ENCODE assay signal across 9 mouse cellular contexts in the genomic region with DNA sequence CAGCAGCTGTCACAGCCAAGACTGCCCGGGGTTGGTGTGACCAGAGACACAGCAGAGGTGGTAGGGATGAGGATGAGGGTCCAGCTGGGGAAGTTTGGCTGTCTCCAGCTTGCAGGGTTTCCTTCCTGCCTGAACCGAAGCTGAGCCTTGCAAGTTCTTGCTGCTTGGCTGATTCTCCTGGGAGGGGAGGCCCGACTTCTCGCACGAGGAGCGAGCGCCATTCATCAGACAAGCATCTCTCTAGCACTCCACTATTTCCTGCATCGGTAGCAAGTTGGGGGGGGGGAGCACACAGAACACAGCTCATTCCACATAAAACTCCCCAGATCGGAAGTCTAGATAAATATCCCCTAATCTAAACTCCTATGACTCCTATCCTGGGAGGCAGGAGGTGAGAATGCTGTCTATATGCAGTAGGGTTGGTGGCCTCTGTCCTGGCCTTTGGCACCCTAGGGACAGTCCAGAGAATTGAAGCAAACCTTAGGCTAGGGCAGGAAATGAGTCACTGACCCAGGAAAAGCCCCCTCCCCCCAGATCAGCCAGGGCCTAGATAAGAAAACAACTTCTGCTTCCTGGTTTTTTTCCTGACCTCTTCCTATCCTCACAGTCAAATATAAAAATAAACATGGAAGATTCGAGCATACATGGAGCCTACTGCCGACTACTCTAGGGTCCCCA. TPM values are rescaled to one million over a fixed set of nuclear protein-coding genes. Genes with fewer than 3 reads are reported as not detected.
DNase-seq lines count a peak whose midpoint lies in the region; ATAC-seq and TF ChIP-seq lines count a peak whose summit lies in the region.
"Had no signal": no experiment of that assay in that cellular context is flagged by ENCODE, and none has a peak within 500 bp of the region (broad histone marks: within the 10 kb centered on the region; RNA-seq: fewer than 3 reads in every experiment).

No protein-coding gene starts in this region.

- peak overlapping the region; percentile 94 for H3K4me2 ChIP-seq in heart, embryonic 13.5 days
- H3K4me2 ChIP-seq in kidney, embryonic 16.5 days (replicated peaks; ENCODE audit: low read depth, low read length): peak overlapping the region; percentile 37

- peak; percentile 25 for DNase-seq in CD4-positive helper T cell, adult 2 months (ENCODE audit: low read depth, low spot score)
- peak; percentile 45 for DNase-seq in lung, postnatal 25 days (ENCODE audit: low spot score)
- DNase-seq in thymus, postnatal 25 days: peak; percentile 46
- DNase-seq in left cerebral cortex, adult 2 months (ENCODE audit: extremely low spot score in 1 of 2, low spot score in 2 of 2): no peak
- DNase-seq in frontal cortex, postnatal 36 days (ENCODE audit: low spot score in 2 of 2): no peak

- H3K9ac ChIP-seq in heart, embryonic 13.5 days: peak overlapping the region; percentile 76
- H3K9ac ChIP-seq in kidney, embryonic 16.5 days (replicated peaks; ENCODE audit: low read length): peak overlapping the region; percentile 58

- 24% methylated on average over 11 of the region's 11 CpGs for WGBS in heart, embryonic 13.5 days
- WGBS in kidney, embryonic 16.5 days: 6% methylated on average over 11 of the region's 11 CpGs

- TF ChIP-seq CTCF in left cerebral cortex, adult 2 months (IDR thresholded peaks at IDR 0.05): no peak

- H3K27ac ChIP-seq in heart, embryonic 13.5 days (replicated peaks): peak overlapping the region; percentile 95
- peak overlapping the region; percentile 93 for H3K27ac ChIP-seq in kidney, embryonic 16.5 days (ENCODE audit: low read length)
- no peak overlapping the region; the same call in 1 of the 2 replicates for H3K27ac ChIP-seq in left cerebral cortex, adult 2 months

- H3K4me3 ChIP-seq in heart, embryonic 13.5 days: peak overlapping the region; percentile 29
- H3K4me3 ChIP-seq in kidney, embryonic 16.5 days (ENCODE audit: low read length): peak overlapping the region; percentile 19
- H3K4me3 ChIP-seq in left cerebral cortex, adult 2 months: no peak overlapping the region
- H3K4me3 ChIP-seq: erythroblast, embryonic 14.5 days had no signal

- peak; percentile 17 for ATAC-seq in common myeloid progenitor, adult 5-6 weeks (replicated peaks; ENCODE audit: low read depth, poor library complexity, severe bottlenecking)
- no peak for ATAC-seq in heart, embryonic 13.5 days (ENCODE audit: extremely low read depth, insufficient number of reproducible peaks, low FRiP score, low TSS enrichment)
- peak; percentile 14; the same call in 1 of the 2 replicates for ATAC-seq in kidney, embryonic 16.5 days (ENCODE audit: low FRiP score, low TSS enrichment)

- no peaks in the 10 kb centered on the region for H3K27me3 ChIP-seq in heart, embryonic 13.5 days (replicated peaks)
- no peaks in the 10 kb centered on the region for H3K27me3 ChIP-seq in kidney, embryonic 16.5 days (ENCODE audit: insufficient read depth, low read length)

- H3K4me1 ChIP-seq in heart, embryonic 13.5 days: peaks cover 79% of the 10 kb centered on the region
- H3K4me1 ChIP-seq in kidney, embryonic 16.5 days (ENCODE audit: insufficient read depth, low read length): peaks cover 65% of the 10 kb centered on the region

- H3K36me3 ChIP-seq in heart, embryonic 13.5 days: peaks cover 25% of the 10 kb centered on the region
- no peaks in the 10 kb centered on the region for H3K36me3 ChIP-seq in kidney, embryonic 16.5 days (ENCODE audit: insufficient read depth, low read length)

- H3K9me3 ChIP-seq in heart, embryonic 13.5 days: no peaks in the 10 kb centered on the region
- no peaks in the 10 kb centered on the region for H3K9me3 ChIP-seq in kidney, embryonic 16.5 days (ENCODE audit: low read length)

- intact Hi-C loops in left cerebral cortex, adult 2 months (cut with DNase I): no loop called here

RNA-seq across cellular contexts. Expression of a gene that starts 4.4 kb away (rescaled TPM):
- 4.1 and 5.3 TPM in 2 replicates for total RNA-seq in common myeloid progenitor, adult 5-6 weeks (2017)
- polyA plus RNA-seq in heart, embryonic 13.5 days (2015; fragmentation: Nextera tagmentation; extraction: Ambion mirVana): 6.7 and 7.4 TPM in 2 replicates
- polyA plus RNA-seq in kidney, embryonic 16.5 days (2015; fragmentation: Nextera tagmentation; extraction: Ambion mirVana): 6.6 and 8.1 TPM in 2 replicates
- 1 to 10 TPM; 1.4 to 2.2 TPM for total RNA-seq in left cerebral cortex, adult 2 months (2021)

RNA-seq across cellular contexts. Expression of a gene that starts 9.6 kb away (rescaled TPM):
- 162 and 189 TPM in 2 replicates for total RNA-seq in common myeloid progenitor, adult 5-6 weeks (2017)
- polyA plus RNA-seq in heart, embryonic 13.5 days (2015; fragmentation: Nextera tagmentation; extraction: Ambion mirVana): 92.4 and 96.2 TPM in 2 replicates
- polyA plus RNA-seq in kidney, embryonic 16.5 days (2015; fragmentation: Nextera tagmentation; extraction: Ambion mirVana): 162 and 169 TPM in 2 replicates
- 10 to 100 TPM; 33.0 to 35.6 TPM for total RNA-seq in left cerebral cortex, adult 2 months (2021)

RNA-seq across cellular contexts. Expression of a gene that starts 11.5 kb away (rescaled TPM):
- total RNA-seq in common myeloid progenitor, adult 5-6 weeks (2017): 86.8 and 98.8 TPM in 2 replicates
- 48.9 and 50.6 TPM in 2 replicates for polyA plus RNA-seq in heart, embryonic 13.5 days (2015; fragmentation: Nextera tagmentation; extraction: Ambion mirVana)
- 65.4 and 72.5 TPM in 2 replicates for polyA plus RNA-seq in kidney, embryonic 16.5 days (2015; fragmentation: Nextera tagmentation; extraction: Ambion mirVana)
- total RNA-seq in left cerebral cortex, adult 2 months (2021): 10 to 100 TPM; 13.3 to 15.7 TPM

RNA-seq across cellular contexts. Expression of a gene that starts 36.7 kb away (rescaled TPM):
- 32.2 and 50.2 TPM in 2 replicates for total RNA-seq in common myeloid progenitor, adult 5-6 weeks (2017)
- 14.1 and 17.6 TPM in 2 replicates for polyA plus RNA-seq in heart, embryonic 13.5 days (2015; fragmentation: Nextera tagmentation; extraction: Ambion mirVana)
- polyA plus RNA-seq in kidney, embryonic 16.5 days (2015; fragmentation: Nextera tagmentation; extraction: Ambion mirVana): 34.7 and 35.0 TPM in 2 replicates
- 10 to 100 TPM; 46.5 to 48.7 TPM for total RNA-seq in left cerebral cortex, adult 2 months (2021)

RNA-seq across cellular contexts. Expression of a gene that starts 48.3 kb away (rescaled TPM):
- total RNA-seq in common myeloid progenitor, adult 5-6 weeks (2017): not detected in 2 replicates
- polyA plus RNA-seq in heart, embryonic 13.5 days (2015; fragmentation: Nextera tagmentation; extraction: Ambion mirVana): 0.15 and 0.28 TPM in 2 replicates
- 0.37 and 0.40 TPM in 2 replicates for polyA plus RNA-seq in kidney, embryonic 16.5 days (2015; fragmentation: Nextera tagmentation; extraction: Ambion mirVana)
- total RNA-seq in left cerebral cortex, adult 2 months (2021): 10 to 100 TPM; 16.9 to 18.8 TPM

Comparison
In these comparisons a context has a peak if more than half of its experiments do, and no peak if none do; other contexts are left out.
1. DNase-seq: peak in CD4-positive helper T cell, adult 2 months (single experiment), lung, postnatal 25 days (single experiment) and thymus, postnatal 25 days (single experiment); none in left cerebral cortex, adult 2 months (0 of 2) and frontal cortex, postnatal 36 days (0 of 2).